Mouse (Mus musculus) hindbrain, embryonic 13.5 days (tissue): ENCODE measurements at regions not wholly inside any gene's neighbourhood (a gene's known extent, or its start where the extent isn't known, plus 50 kb on each side); places are given as distances from the start of the nearest gene placed in this dataset.
A peak's percentile ranks its signal among the peaks of the same experiment; 100 is the strongest.

Experiments used
- ATAC-seq: fragments of 200-750 bp; cut with Nextera tagmentation; 2 replicates; pipeline ENCODE4 v1.8.0; 2017; ENCODE audit warnings: moderate TSS enrichment; ENCODE audit not compliant: low FRiP score
- H3K27ac ChIP-seq: fragments of 300-500 bp; sonication (generic); 2 replicates; pipeline ENCODE4 v1.5.1; 2015; ENCODE audit warnings: inconsistent platforms, mild to moderate bottlenecking, moderate library complexity
- H3K27me3 ChIP-seq: fragments of 300-500 bp; sonication (generic); 2 replicates; pipeline ENCODE4 v1.6.1; 2015; ENCODE audit warnings: mild to moderate bottlenecking, inconsistent platforms
- H3K36me3 ChIP-seq: fragments of 300-500 bp; sonication (generic); 2 replicates; pipeline ENCODE4 v1.6.1; 2015; ENCODE audit warnings: mild to moderate bottlenecking, inconsistent platforms
- H3K4me1 ChIP-seq: fragments of 300-500 bp; sonication (generic); replicated peaks from 2 replicates; pipeline ENCODE4 v1.6.1; 2015; ENCODE audit warnings: inconsistent platforms
- H3K4me2 ChIP-seq: fragments of 300-500 bp; sonication (generic); 2 replicates; pipeline ENCODE4 v1.6.1; 2015; ENCODE audit warnings: inconsistent platforms, mild to moderate bottlenecking, moderate library complexity
- H3K4me3 ChIP-seq: fragments of 300-500 bp; sonication (generic); 2 replicates; pipeline ENCODE4 v1.5.1; 2015; ENCODE audit warnings: mild to moderate bottlenecking, inconsistent platforms
- H3K9ac ChIP-seq: fragments of 300-500 bp; sonication (generic); 2 replicates; pipeline ENCODE4 v1.6.1; 2015; ENCODE audit warnings: mild to moderate bottlenecking, inconsistent platforms
- H3K9me3 ChIP-seq: fragments of 300-500 bp; sonication (generic); 2 replicates; pipeline ENCODE4 v1.6.1; 2016; ENCODE audit warnings: inconsistent platforms
- WGBS: fragments of 180-500 bp; shearing (Covaris S2); methylation state at CpG from one replicate; pipeline ENCODE4 v1.1.7; 2015; 5-methylcytosine and 5-hydroxymethylcytosine counted together

- H3K27me3 ChIP-seq, result no peaks in the 10 kb centered on the region
- H3K9me3 ChIP-seq, result no peaks in the 10 kb centered on the region
- no peak overlapping the region for H3K27ac ChIP-seq
- H3K4me2 ChIP-seq, result no peak overlapping the region
- H3K9ac ChIP-seq, result no peak overlapping the region
- ATAC-seq, result no peak
- WGBS, result 89% methylated on average over 3 of the region's 3 CpGs
- no peaks in the 10 kb centered on the region for H3K36me3 ChIP-seq
- peaks cover 5% of the 10 kb centered on the region for H3K4me1 ChIP-seq
- H3K4me3 ChIP-seq, result no peak overlapping the region
Observed at GRCm38 (mm10) chr3:157842872-157843271, 82.0 kb downstream of the Cth start.

- H3K4me3 ChIP-seq, result no peak overlapping the region
- no peaks in the 10 kb centered on the region for H3K36me3 ChIP-seq
- no peak overlapping the region for H3K9ac ChIP-seq
- H3K27me3 ChIP-seq, result no peaks in the 10 kb centered on the region
- H3K27ac ChIP-seq, result no peak overlapping the region
- WGBS, result 25% methylated on average over 2 of the region's 2 CpGs
- H3K9me3 ChIP-seq, result no peaks in the 10 kb centered on the region
- peak; percentile 57; the same call in 1 of the 2 replicates for ATAC-seq
- H3K4me2 ChIP-seq, result no peak overlapping the region
- peaks cover 5% of the 10 kb centered on the region for H3K4me1 ChIP-seq
Observed at GRCm38 (mm10) chr3:157841164-157841719, 83.6 kb downstream of the Cth start.

- no peak overlapping the region for H3K27ac ChIP-seq
- H3K4me2 ChIP-seq, result no peak overlapping the region
- H3K36me3 ChIP-seq, result no peaks in the 10 kb centered on the region
- H3K9me3 ChIP-seq, result no peaks in the 10 kb centered on the region
- 74% methylated on average over 3 of the region's 3 CpGs for WGBS
- H3K4me3 ChIP-seq, result no peak overlapping the region
- no peak; the same call in 1 of the 2 replicates for ATAC-seq
- no peaks in the 10 kb centered on the region for H3K27me3 ChIP-seq
- H3K9ac ChIP-seq, result no peak overlapping the region
- no peaks in the 10 kb centered on the region for H3K4me1 ChIP-seq
Observed at GRCm38 (mm10) chr3:157804307-157804706, 120.6 kb downstream of the Cth start.

GRCm38 (mm10) chr3:157803356-157803755 is 121.5 kb downstream of the Cth start:
- no peak overlapping the region for H3K4me3 ChIP-seq
- no peak overlapping the region for H3K9ac ChIP-seq
- ATAC-seq, result no peak
- no peaks in the 10 kb centered on the region for H3K27me3 ChIP-seq
- no peak overlapping the region for H3K4me2 ChIP-seq
- no peaks in the 10 kb centered on the region for H3K4me1 ChIP-seq
- H3K27ac ChIP-seq, result no peak overlapping the region
- no peaks in the 10 kb centered on the region for H3K36me3 ChIP-seq
- no peaks in the 10 kb centered on the region for H3K9me3 ChIP-seq
- WGBS, result 61% methylated on average over 4 of the region's 4 CpGs

- Histone ChIP-seq H3K4me3 (no peak overlapping the region), H3K4me2 (no peak overlapping the region), H3K36me3 (no peaks in the 10 kb centered on the region), H3K27ac (no peak overlapping the region), H3K9ac (no peak overlapping the region), H3K27me3 (no peaks in the 10 kb centered on the region), H3K4me1 (no peaks in the 10 kb centered on the region), H3K9me3 (no peaks in the 10 kb centered on the region)
- ATAC-seq, result no peak
- WGBS, result 73% methylated on average over 4 of the region's 4 CpGs
Observed at GRCm38 (mm10) chr3:157787559-157788256, 137.2 kb downstream of the Cth start.

- no peaks in the 10 kb centered on the region for H3K27me3 ChIP-seq
- H3K27ac ChIP-seq, result no peak overlapping the region
- 84% methylated on average over 4 of the region's 4 CpGs for WGBS
- H3K9me3 ChIP-seq, result no peaks in the 10 kb centered on the region
- H3K4me3 ChIP-seq, result no peak overlapping the region
- H3K36me3 ChIP-seq, result no peaks in the 10 kb centered on the region
- H3K4me2 ChIP-seq, result no peak overlapping the region
- H3K4me1 ChIP-seq, result no peaks in the 10 kb centered on the region
- H3K9ac ChIP-seq, result no peak overlapping the region
- ATAC-seq, result no peak
Observed at GRCm38 (mm10) chr3:157781071-157781470, 143.8 kb downstream of the Cth start.

- WGBS, result 81% methylated on average over 1 of the region's 1 CpGs
- H3K4me3 ChIP-seq, result no peak overlapping the region
Observed at GRCm38 (mm10) chr3:157777779-157778178, 147.1 kb downstream of the Cth start.

GRCm38 (mm10) chr3:157763487-157764199 is 161.2 kb downstream of the Cth start:
- Histone ChIP-seq H3K27ac (no peak overlapping the region), H3K4me3 (no peak overlapping the region), H3K9ac (no peak overlapping the region), H3K9me3 (no peaks in the 10 kb centered on the region), H3K36me3 (no peaks in the 10 kb centered on the region), H3K27me3 (no peaks in the 10 kb centered on the region), H3K4me2 (no peak overlapping the region), H3K4me1 (no peaks in the 10 kb centered on the region)
- ATAC-seq, result no peak
- WGBS, result 60% methylated on average over 6 of the region's 6 CpGs

More at GRCm38 (mm10) chr3:157777779-157778178, 147.1 kb downstream of the Cth start:
- Histone ChIP-seq H3K4me1 (no peaks in the 10 kb centered on the region), H3K4me2 (no peak overlapping the region), H3K27me3 (no peaks in the 10 kb centered on the region), H3K9ac (no peak overlapping the region), H3K36me3 (no peaks in the 10 kb centered on the region), H3K27ac (no peak overlapping the region), H3K9me3 (no peaks in the 10 kb centered on the region)
- no peak for ATAC-seq

GRCm38 (mm10) chr3:157759856-157760255 is 165.0 kb downstream of the Cth start:
- Histone ChIP-seq H3K36me3 (no peaks in the 10 kb centered on the region), H3K9me3 (no peaks in the 10 kb centered on the region), H3K4me3 (no peak overlapping the region), H3K4me1 (no peaks in the 10 kb centered on the region), H3K27me3 (no peaks in the 10 kb centered on the region), H3K27ac (no peak overlapping the region), H3K4me2 (no peak overlapping the region), H3K9ac (no peak overlapping the region)
- no peak for ATAC-seq
- 98% methylated on average over 1 of the region's 1 CpGs for WGBS

DNA sequence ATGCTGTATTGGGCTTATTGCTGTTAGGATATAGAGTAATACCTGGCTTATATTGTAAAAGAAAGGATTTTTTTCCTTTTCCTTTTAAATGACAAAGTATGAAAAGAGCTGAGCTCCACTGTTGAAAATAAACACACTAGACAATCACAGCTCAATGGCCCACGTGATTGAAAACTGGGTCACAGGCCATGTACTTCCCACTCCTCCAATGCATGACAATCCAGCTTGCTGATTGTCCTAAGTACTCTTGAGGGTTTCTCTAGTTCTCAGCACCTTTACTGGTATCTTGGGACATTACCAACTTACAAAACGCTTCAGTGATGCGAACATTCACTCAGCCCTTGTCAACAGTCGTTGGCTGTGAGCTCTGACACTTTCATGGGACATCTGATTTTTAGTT is 170.1 kb downstream of the Cth start:
- H3K4me1 ChIP-seq, result no peaks in the 10 kb centered on the region
- no peak for ATAC-seq
- no peaks in the 10 kb centered on the region for H3K27me3 ChIP-seq
- no peaks in the 10 kb centered on the region for H3K36me3 ChIP-seq
- no peak overlapping the region for H3K4me2 ChIP-seq
- no peak overlapping the region for H3K27ac ChIP-seq
- no peaks in the 10 kb centered on the region for H3K9me3 ChIP-seq
- WGBS, result 88% methylated on average over 4 of the region's 4 CpGs
- no peak overlapping the region for H3K4me3 ChIP-seq
- no peak overlapping the region for H3K9ac ChIP-seq

- WGBS, result 87% methylated on average over 3 of the region's 3 CpGs
- no peaks in the 10 kb centered on the region for H3K9me3 ChIP-seq
- H3K9ac ChIP-seq, result no peak overlapping the region
Observed at GRCm38 (mm10) chr3:157750266-157750665, 174.6 kb downstream of the Cth start.

GRCm38 (mm10) chr3:157748395-157749037 is 176.4 kb downstream of the Cth start:
- H3K36me3 ChIP-seq, result no peaks in the 10 kb centered on the region
- no peaks in the 10 kb centered on the region for H3K4me1 ChIP-seq
- H3K27ac ChIP-seq, result no peak overlapping the region
- no peak overlapping the region for H3K4me2 ChIP-seq
- 71% methylated on average over 3 of the region's 3 CpGs for WGBS
- no peak for ATAC-seq
- no peak overlapping the region for H3K9ac ChIP-seq
- H3K4me3 ChIP-seq, result no peak overlapping the region
- no peaks in the 10 kb centered on the region for H3K9me3 ChIP-seq
- no peaks in the 10 kb centered on the region for H3K27me3 ChIP-seq

More at GRCm38 (mm10) chr3:157750266-157750665, 174.6 kb downstream of the Cth start:
- no peaks in the 10 kb centered on the region for H3K4me1 ChIP-seq
- no peak overlapping the region for H3K4me2 ChIP-seq
- no peak for ATAC-seq
- no peaks in the 10 kb centered on the region for H3K36me3 ChIP-seq
- no peak overlapping the region for H3K4me3 ChIP-seq
- no peaks in the 10 kb centered on the region for H3K27me3 ChIP-seq
- H3K27ac ChIP-seq, result no peak overlapping the region
